ENCODE assay signal across 14 mouse cellular contexts in the genomic region with DNA sequence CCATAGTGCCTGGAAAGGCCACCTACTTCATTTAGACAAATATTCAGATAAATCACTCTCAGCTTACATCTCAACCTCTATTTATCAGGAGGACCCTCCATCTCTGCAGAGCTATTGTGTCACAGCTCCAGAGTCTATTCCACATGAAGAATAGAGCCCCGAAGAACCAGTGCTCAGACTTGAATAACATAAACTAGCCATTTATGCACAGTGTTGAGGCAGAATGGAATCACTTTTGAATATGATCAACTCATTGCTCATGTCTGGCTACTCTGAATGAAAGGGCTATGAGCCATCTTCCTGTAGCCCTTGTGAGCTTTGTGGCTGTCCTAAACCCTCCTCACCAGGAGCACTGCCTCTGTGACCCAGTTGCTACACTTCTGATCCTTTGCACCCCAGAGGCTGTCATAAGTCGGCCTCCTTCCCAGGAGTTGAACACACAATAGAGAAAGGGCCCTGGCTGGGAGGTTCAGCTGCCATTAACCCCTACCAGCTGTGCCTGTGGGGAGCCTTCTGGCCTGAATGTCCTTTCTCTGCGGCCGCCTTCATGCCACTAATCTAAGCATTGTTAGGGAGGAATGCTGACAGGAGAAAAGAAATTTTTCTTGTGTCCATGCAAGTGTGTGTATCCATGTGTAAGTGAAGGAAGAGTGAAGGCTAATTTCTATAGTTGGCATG.
DNase-seq lines count a peak whose midpoint lies in the region; ATAC-seq and TF ChIP-seq lines count a peak whose summit lies in the region.
"Had no signal": no experiment of that assay in that cellular context is flagged by ENCODE, and none has a peak within 500 bp of the region (broad histone marks: within the 10 kb centered on the region; RNA-seq: fewer than 3 reads in every experiment).

No protein-coding gene starts in this region.

- ATAC-seq in embryonic facial prominence, embryonic 12.5 days (ENCODE audit: insufficient number of reproducible peaks, insufficient read depth, low FRiP score, low TSS enrichment): peak; percentile 60; the same call in 1 of the 2 replicates
- ATAC-seq in hindbrain, embryonic 14.5 days (ENCODE audit: low FRiP score): peak; percentile 59; the same call in 1 of the 2 replicates
- ATAC-seq in neural tube, embryonic 11.5 days (ENCODE audit: insufficient read depth, low FRiP score, low TSS enrichment): peak; percentile 88

- H3K4me3 ChIP-seq in embryonic facial prominence, embryonic 12.5 days: no peak overlapping the region
- H3K4me3 ChIP-seq in hindbrain, embryonic 14.5 days (replicated peaks; ENCODE audit: low read length): no peak overlapping the region
- no peak overlapping the region for H3K4me3 ChIP-seq in neural tube, embryonic 11.5 days (ENCODE audit: low read depth, low read length)
- no peak overlapping the region for H3K4me3 ChIP-seq in kidney, adult 2 months (ENCODE audit: insufficient read depth, low read depth, low read length)
- H3K4me3 ChIP-seq: embryonic facial prominence, embryonic 15.5 days; heart, embryonic 15.5 days had no signal

- no peak for TF ChIP-seq CTCF in kidney, adult 2 months (conservative IDR thresholded peaks at IDR 0.05; ENCODE audit: insufficient read depth, insufficient read length, low read depth, low read length)

- H3K9me3 ChIP-seq in embryonic facial prominence, embryonic 12.5 days: no peaks in the 10 kb centered on the region
- no peaks in the 10 kb centered on the region for H3K9me3 ChIP-seq in hindbrain, embryonic 14.5 days (ENCODE audit: control insufficient read depth, low read length)
- H3K9me3 ChIP-seq in neural tube, embryonic 11.5 days (ENCODE audit: control insufficient read depth, low read length): no peaks in the 10 kb centered on the region
- H3K9me3 ChIP-seq: embryonic facial prominence, embryonic 15.5 days; heart, embryonic 15.5 days had no signal

- DNase-seq in embryo, embryonic 10 days (ENCODE audit: low spot score): peak; percentile 87
- DNase-seq in hindbrain, embryonic 14.5 days (ENCODE audit: low spot score): no peak
- DNase-seq in neural tube, embryonic 11.5 days (ENCODE audit: low spot score): peak; percentile 83
- DNase-seq in lung, postnatal 14 days: no peak
- DNase-seq in kidney, adult 2 months: no peak
- DNase-seq in adrenal gland, postnatal 14 days: no peak
- DNase-seq: cerebellum, adult 18-20 months; gastrocnemius, postnatal 10 days; kidney, postnatal 25 days; lung, postnatal 10 days had no signal

- no peaks in the 10 kb centered on the region for H3K27me3 ChIP-seq in embryonic facial prominence, embryonic 12.5 days
- H3K27me3 ChIP-seq in hindbrain, embryonic 14.5 days (ENCODE audit: control insufficient read depth, insufficient read depth, low read length): peaks cover 91% of the 10 kb centered on the region
- H3K27me3 ChIP-seq in neural tube, embryonic 11.5 days (ENCODE audit: control insufficient read depth, insufficient read depth, low read length): peaks cover 52% of the 10 kb centered on the region
- no peaks in the 10 kb centered on the region for H3K27me3 ChIP-seq in kidney, adult 2 months (replicated peaks; ENCODE audit: control insufficient read depth, insufficient read depth, low read length)
- H3K27me3 ChIP-seq: embryonic facial prominence, embryonic 15.5 days; heart, embryonic 15.5 days had no signal

- no peak overlapping the region for H3K27ac ChIP-seq in embryonic facial prominence, embryonic 12.5 days
- no peak overlapping the region for H3K27ac ChIP-seq in hindbrain, embryonic 14.5 days
- 0 out of 2 replicates have a peak overlapping the region, but pooled peaks have one; percentile 31 for H3K27ac ChIP-seq in neural tube, embryonic 11.5 days (ENCODE audit: low read depth, low read length)
- H3K27ac ChIP-seq in kidney, adult 2 months (ENCODE audit: insufficient read depth, low read depth, low read length): no peak overlapping the region
- H3K27ac ChIP-seq: embryonic facial prominence, embryonic 15.5 days; heart, embryonic 15.5 days had no signal

- no peaks in the 10 kb centered on the region for H3K36me3 ChIP-seq in embryonic facial prominence, embryonic 12.5 days
- H3K36me3 ChIP-seq in hindbrain, embryonic 14.5 days (replicated peaks; ENCODE audit: control insufficient read depth, insufficient read depth): no peaks in the 10 kb centered on the region
- no peaks in the 10 kb centered on the region for H3K36me3 ChIP-seq in neural tube, embryonic 11.5 days (ENCODE audit: control insufficient read depth, insufficient read depth, low read length)
- no peaks in the 10 kb centered on the region for H3K36me3 ChIP-seq in kidney, adult 2 months (ENCODE audit: control insufficient read depth, insufficient read depth, low read length)
- H3K36me3 ChIP-seq: embryonic facial prominence, embryonic 15.5 days; heart, embryonic 15.5 days had no signal

- TF ChIP-seq POLR2A in kidney, adult 2 months (IDR thresholded peaks at IDR 0.05; ENCODE audit: low read depth, low read length): no peak

- no peaks in the 10 kb centered on the region for H3K4me1 ChIP-seq in embryonic facial prominence, embryonic 12.5 days
- no peaks in the 10 kb centered on the region for H3K4me1 ChIP-seq in hindbrain, embryonic 14.5 days (replicated peaks; ENCODE audit: control insufficient read depth, insufficient read depth, low read length)
- 0 out of 2 replicates have a peak, but pooled peaks cover 5% of the 10 kb centered on the region for H3K4me1 ChIP-seq in neural tube, embryonic 11.5 days (ENCODE audit: control insufficient read depth, insufficient read depth, low read length)
- no peaks in the 10 kb centered on the region for H3K4me1 ChIP-seq in kidney, adult 2 months (ENCODE audit: control insufficient read depth, insufficient read depth, low read length)
- H3K4me1 ChIP-seq: embryonic facial prominence, embryonic 15.5 days; heart, embryonic 15.5 days had no signal

- WGBS in embryonic facial prominence, embryonic 12.5 days: 23% methylated on average over 4 of the region's 4 CpGs
- WGBS in hindbrain, embryonic 14.5 days: 9% methylated on average over 4 of the region's 4 CpGs
- WGBS in neural tube, embryonic 11.5 days: 12% methylated on average over 4 of the region's 4 CpGs
- WGBS in kidney, adult 2 months: 65% methylated on average over 4 of the region's 4 CpGs

- H3K9ac ChIP-seq in embryonic facial prominence, embryonic 12.5 days: no peak overlapping the region
- H3K9ac ChIP-seq in hindbrain, embryonic 14.5 days: no peak overlapping the region
- no peak overlapping the region for H3K9ac ChIP-seq in neural tube, embryonic 11.5 days (ENCODE audit: low read length)
- H3K9ac ChIP-seq: embryonic facial prominence, embryonic 15.5 days; heart, embryonic 15.5 days had no signal

- no peak overlapping the region for H3K4me2 ChIP-seq in embryonic facial prominence, embryonic 12.5 days (replicated peaks)
- H3K4me2 ChIP-seq in hindbrain, embryonic 14.5 days (replicated peaks): no peak overlapping the region
- no peak overlapping the region for H3K4me2 ChIP-seq in neural tube, embryonic 11.5 days (ENCODE audit: low read depth)
- H3K4me2 ChIP-seq: embryonic facial prominence, embryonic 15.5 days; heart, embryonic 15.5 days; liver, embryonic 11.5 days had no signal

Comparison
In these comparisons a context has a peak if more than half of its experiments do, and no peak if none do; other contexts are left out.
1. DNase-seq: peak in embryo, embryonic 10 days (single experiment) and neural tube, embryonic 11.5 days (single experiment); none in hindbrain, embryonic 14.5 days (single experiment), lung, postnatal 14 days (single experiment), kidney, adult 2 months (single experiment) and adrenal gland, postnatal 14 days (single experiment).
2. Peak in every context shown above with its lines, with median percentiles within 50 percentile points of each other: ATAC-seq.